9 mouse cellular contexts compared by ENCODE assay signal in the genomic region with DNA sequence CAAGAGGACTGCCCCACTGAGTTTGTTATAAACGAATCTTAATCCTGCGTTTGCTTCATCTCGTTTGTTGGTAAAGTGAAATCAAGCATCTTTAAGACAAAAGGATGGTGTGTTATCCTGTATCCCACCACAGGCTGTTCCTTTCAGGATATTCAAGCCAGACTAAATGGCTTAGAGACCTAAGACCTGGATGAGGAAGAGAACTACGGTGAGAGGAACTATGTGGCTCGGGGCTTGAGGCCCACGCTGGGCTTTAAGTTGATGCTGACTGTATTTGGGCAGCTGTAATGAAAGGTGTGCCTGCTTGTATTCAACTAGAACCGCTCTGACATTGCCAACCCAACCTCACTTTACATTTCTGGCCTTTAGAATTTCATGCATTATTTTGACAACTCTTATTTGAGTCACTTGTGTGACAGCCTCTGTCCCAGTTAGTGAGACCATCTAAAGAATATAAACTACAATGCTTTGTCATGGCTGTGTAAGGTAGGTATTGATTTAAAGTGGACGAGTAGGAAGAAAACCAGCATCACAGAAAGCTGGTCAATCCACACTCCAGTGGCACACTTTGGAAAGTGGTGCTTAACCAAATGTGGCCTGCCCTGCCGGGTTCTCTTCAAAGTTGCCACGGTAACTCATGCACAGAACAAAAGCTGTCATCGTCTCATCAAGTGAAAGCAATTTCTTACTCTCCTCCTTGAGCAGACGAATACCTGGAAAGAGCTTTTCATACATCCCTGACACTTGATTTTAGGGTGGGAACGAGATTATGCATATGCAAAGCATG. TPM values are rescaled to one million over a fixed set of nuclear protein-coding genes. Genes with fewer than 3 reads are reported as not detected.
DNase-seq lines count a peak whose midpoint lies in the region; ATAC-seq and TF ChIP-seq lines count a peak whose summit lies in the region.
"Had no signal": no experiment of that assay in that cellular context is flagged by ENCODE, and none has a peak within 500 bp of the region (broad histone marks: within the 10 kb centered on the region; RNA-seq: fewer than 3 reads in every experiment).

No protein-coding gene starts in this region.

- H3K36me3 ChIP-seq in lung, embryonic 14.5 days (ENCODE audit: insufficient read depth) = no peaks in the 10 kb centered on the region
- H3K36me3 ChIP-seq in intestine, embryonic 15.5 days = no peaks in the 10 kb centered on the region
- H3K36me3 ChIP-seq in neural tube, embryonic 14.5 days (ENCODE audit: control insufficient read depth, insufficient read depth, low read length) = no peaks in the 10 kb centered on the region

- H3K4me2 ChIP-seq in lung, embryonic 14.5 days = peak overlapping the region; percentile 46; the same call in 1 of the 2 replicates
- H3K4me2 ChIP-seq in intestine, embryonic 15.5 days (replicated peaks) = peak overlapping the region; percentile 22
- peak overlapping the region; percentile 61 for H3K4me2 ChIP-seq in neural tube, embryonic 14.5 days (ENCODE audit: low read depth, low read length)

- H3K4me3 ChIP-seq in cerebellum, adult 2 months (replicated peaks; ENCODE audit: insufficient read depth, low read depth, low read length) = peak overlapping the region; percentile 60
- no peak overlapping the region for H3K4me3 ChIP-seq in lung, embryonic 14.5 days (ENCODE audit: low read depth, low read length)
- H3K4me3 ChIP-seq in intestine, embryonic 15.5 days (replicated peaks) = no peak overlapping the region
- H3K4me3 ChIP-seq in neural tube, embryonic 14.5 days (ENCODE audit: low read depth, low read length) = peak overlapping the region; percentile 56

- TF ChIP-seq POLR2A in cerebellum, adult 2 months (IDR thresholded peaks at IDR 0.05; ENCODE audit: borderline replicate concordance, insufficient read depth, low read length) = no peak

- peaks cover 11% of the 10 kb centered on the region for H3K4me1 ChIP-seq in cerebellum, adult 2 months (ENCODE audit: control insufficient read depth, insufficient read depth, low read length)
- H3K4me1 ChIP-seq in lung, embryonic 14.5 days (ENCODE audit: insufficient read depth) = no peaks in the 10 kb centered on the region; the same call in 1 of the 2 replicates
- peaks cover 3% of the 10 kb centered on the region; the same call in 1 of the 2 replicates for H3K4me1 ChIP-seq in intestine, embryonic 15.5 days (replicated peaks)
- peaks cover 8% of the 10 kb centered on the region; the same call in 1 of the 2 replicates for H3K4me1 ChIP-seq in neural tube, embryonic 14.5 days (ENCODE audit: control insufficient read depth, insufficient read depth, low read length)

- no peaks in the 10 kb centered on the region for H3K9me3 ChIP-seq in lung, embryonic 14.5 days (ENCODE audit: low read depth, low read length)
- no peaks in the 10 kb centered on the region for H3K9me3 ChIP-seq in intestine, embryonic 15.5 days
- no peaks in the 10 kb centered on the region for H3K9me3 ChIP-seq in neural tube, embryonic 14.5 days (ENCODE audit: control insufficient read depth, low read length)

- ATAC-seq in lung, embryonic 14.5 days (ENCODE audit: insufficient read depth) = no peak
- no peak for ATAC-seq in intestine, embryonic 15.5 days
- ATAC-seq in neural tube, embryonic 14.5 days (ENCODE audit: low read depth) = no peak

- intact Hi-C loops in left cerebral cortex, postnatal 25 days (cut with DNase I) = loop anchor here (5.0 kb wide), 1 partner anchor 135 kb away; no protein-coding TSS in a partner anchor

- DNase-seq in cerebellum, adult 2 months = peak; percentile 24
- DNase-seq in cerebellum, adult 11 months = no peak
- DNase-seq in lung, embryonic 14.5 days = no peak
- DNase-seq in lung, postnatal 36 days = no peak
- no peak for DNase-seq in natural killer cell, adult 2 months (ENCODE audit: low spot score in 2 of 2)
- DNase-seq in left cerebral cortex, postnatal 25 days (ENCODE audit: low spot score in 2 of 2) = no peak

- 25% methylated on average over 13 of the region's 13 CpGs for WGBS in cerebellum, adult 2 months
- 63% methylated on average over 13 of the region's 13 CpGs for WGBS in lung, embryonic 14.5 days
- 57% methylated on average over 13 of the region's 13 CpGs for WGBS in intestine, embryonic 15.5 days
- 40% methylated on average over 13 of the region's 13 CpGs for WGBS in neural tube, embryonic 14.5 days

- no peak overlapping the region for H3K9ac ChIP-seq in lung, embryonic 14.5 days
- H3K9ac ChIP-seq in intestine, embryonic 15.5 days = no peak overlapping the region
- H3K9ac ChIP-seq in neural tube, embryonic 14.5 days (replicated peaks; ENCODE audit: low read depth, low read length) = peak overlapping the region; percentile 42; the same call in 1 of the 2 replicates

- no peak overlapping the region for H3K27ac ChIP-seq in cerebellum, adult 2 months (ENCODE audit: insufficient read depth, low read length)
- no peak overlapping the region for H3K27ac ChIP-seq in lung, embryonic 14.5 days (ENCODE audit: low read depth)
- no peak overlapping the region for H3K27ac ChIP-seq in intestine, embryonic 15.5 days
- H3K27ac ChIP-seq in neural tube, embryonic 14.5 days (ENCODE audit: low read depth, low read length) = no peak overlapping the region
- H3K27ac ChIP-seq: macrophage had no signal

- no peak for TF ChIP-seq CTCF in cerebellum, adult 2 months (IDR thresholded peaks at IDR 0.05; ENCODE audit: borderline replicate concordance, insufficient read depth, low read depth, low read length)
- no peak for TF ChIP-seq CTCF in lung, embryonic 14.5 days (IDR thresholded peaks at IDR 0.05; ENCODE audit: low read depth)

- H3K27me3 ChIP-seq in cerebellum, adult 2 months (ENCODE audit: control insufficient read depth, insufficient read depth, low read length) = no peaks in the 10 kb centered on the region
- H3K27me3 ChIP-seq in lung, embryonic 14.5 days (ENCODE audit: insufficient read depth, low read length) = no peaks in the 10 kb centered on the region
- H3K27me3 ChIP-seq in intestine, embryonic 15.5 days (replicated peaks) = no peaks in the 10 kb centered on the region
- no peaks in the 10 kb centered on the region for H3K27me3 ChIP-seq in neural tube, embryonic 14.5 days (ENCODE audit: control insufficient read depth, insufficient read depth, low read length)

RNA-seq across cellular contexts. Expression of a gene that starts 3.8 kb away (rescaled TPM):
- polyA plus RNA-seq in cerebellum, adult 2 months (2012; rRNA removed) = 11.8 and 13.1 TPM in 2 replicates
- polyA plus RNA-seq in lung, embryonic 14.5 days (2014; fragmentation: Nextera tagmentation; extraction: Ambion mirVana) = 10.2 and 13.7 TPM in 2 replicates
- polyA plus RNA-seq in intestine, embryonic 15.5 days (2015; fragmentation: Nextera tagmentation; extraction: Ambion mirVana) = 29.3 TPM in 2 replicates
- polyA plus RNA-seq in neural tube, embryonic 14.5 days (2014; fragmentation: Nextera tagmentation; extraction: Ambion mirVana) = 53.4 and 53.7 TPM in 2 replicates
- total RNA-seq in left cerebral cortex, postnatal 25 days (2021) = 10 to 100 TPM; 32.2 to 32.6 TPM

Comparison
In these comparisons a context has a peak if more than half of its experiments do, and no peak if none do; other contexts are left out.
1. DNase-seq: peak in cerebellum, adult 2 months (2 of 2); none in cerebellum, adult 11 months (single experiment), lung, embryonic 14.5 days (single experiment), lung, postnatal 36 days (single experiment), natural killer cell, adult 2 months (0 of 2) and left cerebral cortex, postnatal 25 days (0 of 2).
2. H3K4me3 ChIP-seq: peak in cerebellum, adult 2 months (single experiment) and neural tube, embryonic 14.5 days (single experiment); none in lung, embryonic 14.5 days (single experiment) and intestine, embryonic 15.5 days (single experiment).
3. Peak in every context shown above with its lines, with median percentiles within 50 percentile points of each other: H3K4me2 ChIP-seq.